In genomic region chr5:21141133-21141551, GRCm38 (mm10) we compare ENCODE assay signal across 8 mouse cellular contexts. TPM values are rescaled to one million over a fixed set of nuclear protein-coding genes. Genes with fewer than 3 reads are reported as not detected.
DNase-seq lines count a peak whose midpoint lies in the region; ATAC-seq and TF ChIP-seq lines count a peak whose summit lies in the region.
"Not testable (repeated sequence)": the region's sequence is repeated elsewhere in the genome, so short reads cannot be mapped to it uniquely, and the experiment has no call there.

No protein-coding gene starts in this region.

- CTCF ChIA-PET in Patski (lab: Charles Lee) = interaction anchor here (1.1 to 1.3 kb wide), 5 partner anchors 10 to 80 kb away, joined by 3 to 4 read pairs (median 3); no protein-coding TSS in a partner anchor

- not testable (repeated sequence) for TF ChIP-seq EP300 in heart, adult 2 months (IDR thresholded peaks at IDR 0.05; ENCODE audit: insufficient read depth, low read depth, low read length)

- in situ Hi-C loops in Patski (cut with MboI; ENCODE audit: low pct_unique_long_range_greater_than_20kb) = loop anchor here (10.0 kb wide), 1 partner anchor 226 kb away; no protein-coding TSS in a partner anchor

- not testable (repeated sequence) for DNase-seq in Patski (ENCODE audit: low read depth, low spot score)
- peak; percentile 37 for DNase-seq in embryo, embryonic 10 days (ENCODE audit: low spot score)
- DNase-seq in heart, adult 2 months = peak; percentile 49 to 58
- DNase-seq in induced T-regulatory cell, adult 2 months (ENCODE audit: low read depth) = peak; percentile 10
- DNase-seq in liver = peak; percentile 33
- DNase-seq in lung, postnatal 4 days = peak; percentile 63 to 74
- peak; percentile 16 for DNase-seq in right cerebral cortex, postnatal 4 days
- DNase-seq in urinary bladder, postnatal 14 days (ENCODE audit: low spot score) = peak; percentile 23

- not testable (repeated sequence) for H3K27me3 ChIP-seq in Patski; heart, adult 2 months (ENCODE audit: control insufficient read depth, insufficient read depth, low read length)

- not testable (repeated sequence) for H3K4me1 ChIP-seq in heart, adult 2 months (ENCODE audit: control insufficient read depth, insufficient read depth, low read length)

- POLR2A ChIA-PET in Patski (lab: Charles Lee) = interaction anchor here (1.3 kb wide), 1 partner anchor 86 kb away, joined by 4 read pairs; no protein-coding TSS in a partner anchor

- H3K9ac ChIP-seq in heart, adult 2 months (ENCODE audit: low read depth, low read length) = not testable (repeated sequence)

- not testable (repeated sequence) for H3K79me2 ChIP-seq in heart, adult 2 months (replicated peaks; ENCODE audit: control insufficient read depth, insufficient read depth, low read length)

- not testable (repeated sequence) for H3K4me3 ChIP-seq in heart, adult 2 months

- not testable (repeated sequence) for H3K36me3 ChIP-seq in heart, adult 2 months (ENCODE audit: control insufficient read depth, insufficient read depth, low read length)

- WGBS in heart, adult 2 months = 53% methylated on average over 7 of the region's 7 CpGs

- intact Hi-C loops in heart, adult 2 months (cut with DNase I) = loop anchor here (5.0 to 10.0 kb wide), 2 partner anchors 129 to 226 kb away; no protein-coding TSS in a partner anchor

- TF ChIP-seq POLR2A in heart, adult 2 months (IDR thresholded peaks at IDR 0.05; ENCODE audit: insufficient read depth, low read depth, low read length) = not testable (repeated sequence)

- H3K27ac ChIP-seq in heart, adult 2 months = peak overlapping the region; percentile 55

- TF ChIP-seq CTCF in Patski (IDR thresholded peaks at IDR 0.05) = peak; percentile 60
- peak; percentile 64 for TF ChIP-seq CTCF in heart, adult 2 months (IDR thresholded peaks at IDR 0.05)

- ATAC-seq in Patski = not testable (repeated sequence)

RNA-seq across cellular contexts. Expression of gene Gsap, which starts 44.9 kb away (rescaled TPM):
- 5.7 TPM for polyA plus RNA-seq in Patski (2021)
- 1 to 10 TPM; 3.5 to 3.7 TPM for total RNA-seq in heart, adult 2 months (2021)
- polyA plus RNA-seq in heart, adult 2 months (2012; rRNA removed) = 1.7 and 4.7 TPM in 2 replicates
